Mouse (Mus musculus): ENCODE results near the gene Sox5. TPM values are rescaled to one million over a fixed set of nuclear protein-coding genes. Genes with fewer than 3 reads are reported as not detected.

The Sox5 gene
- polyA plus RNA-seq, 1 experiment from 2014 or later: 198 TPM

DNA sequence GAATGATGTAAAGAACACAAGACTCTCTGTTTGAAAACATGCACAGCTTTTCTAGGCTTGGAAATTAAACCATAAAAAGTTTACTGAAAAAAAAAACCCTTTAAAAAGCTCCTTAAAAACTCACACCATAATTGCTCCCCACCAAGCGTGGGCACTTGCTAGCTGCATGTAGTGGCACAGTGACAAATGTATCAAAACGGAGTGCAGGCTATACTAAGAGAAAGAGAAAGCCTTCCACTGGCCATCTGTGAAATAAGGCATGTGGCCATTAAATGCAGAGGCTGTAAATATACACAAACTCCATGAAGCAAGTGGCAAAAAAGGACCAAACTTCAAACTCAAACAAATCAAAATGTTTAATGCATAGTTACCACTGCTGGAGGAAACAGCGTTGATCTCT, 927.7 kb downstream of the Sox5 start:
- Histone ChIP-seq H3K9me3 (replicated peaks) (no peaks in the 10 kb centered on the region), H3K4me2 (no peak overlapping the region), H3K4me3 (no peak overlapping the region), H3K27me3 (no peaks in the 10 kb centered on the region), H3K4me1 (peaks cover 5% of the 10 kb centered on the region; the same call in 1 of the 2 replicates), H3K27ac (no peak overlapping the region), H3K36me3 (ENCODE audit: poor library complexity, severe bottlenecking) (no peaks in the 10 kb centered on the region; the same call in 1 of the 2 replicates), H3K9ac (no peak overlapping the region)
- ATAC-seq: no peak
- 75% methylated on average over 3 of the region's 3 CpGs for WGBS

DNA sequence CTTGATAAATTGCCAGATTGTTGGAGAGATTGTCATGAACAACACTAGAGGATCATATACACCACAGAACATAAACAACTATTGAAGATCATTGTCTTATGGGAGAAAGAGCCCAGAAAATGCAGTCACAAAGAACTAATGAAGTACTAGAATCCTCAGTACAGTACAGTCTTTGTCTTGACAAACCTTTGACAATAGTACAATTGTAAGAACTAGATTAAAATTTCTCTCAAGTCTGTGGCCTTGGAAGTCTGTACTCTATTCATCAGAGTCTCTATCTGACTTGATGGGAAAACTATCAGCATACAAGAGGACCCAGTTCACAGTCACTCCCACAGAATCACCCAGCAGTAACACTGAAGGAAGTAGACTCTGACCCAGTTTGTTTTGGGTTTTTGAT, 936.0 kb downstream of the Sox5 start:
- ATAC-seq: no peak

DNA sequence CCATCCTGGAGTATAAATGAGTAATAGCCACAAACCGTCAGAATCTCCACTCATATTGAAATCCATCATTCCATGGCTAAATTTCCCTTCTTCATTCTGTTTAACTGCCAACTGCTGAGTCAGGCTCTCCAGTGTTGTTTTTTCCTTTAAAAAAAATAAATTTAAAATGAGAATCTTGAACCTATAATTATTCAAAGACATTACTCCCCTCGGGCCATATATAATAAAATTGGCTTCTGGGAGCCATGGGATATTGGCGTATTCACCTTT, 937.1 kb downstream of the Sox5 start:
- Histone ChIP-seq H3K4me1 (no peaks in the 10 kb centered on the region), H3K36me3 (ENCODE audit: poor library complexity, severe bottlenecking) (peaks cover 41% of the 10 kb centered on the region), H3K9me3 (replicated peaks) (no peaks in the 10 kb centered on the region), H3K27me3 (no peaks in the 10 kb centered on the region), H3K9ac (no peak overlapping the region), H3K4me3 (no peak overlapping the region), H3K4me2 (no peak overlapping the region), H3K27ac (no peak overlapping the region)
- no peak for ATAC-seq
- WGBS: 91% methylated on average over 3 of the region's 3 CpGs

More for the DNA sequence above, 936.0 kb downstream of the Sox5 start:
- Histone ChIP-seq H3K9me3 (replicated peaks) (no peaks in the 10 kb centered on the region), H3K27ac (no peak overlapping the region), H3K36me3 (ENCODE audit: poor library complexity, severe bottlenecking) (peaks cover 32% of the 10 kb centered on the region), H3K4me2 (no peak overlapping the region), H3K27me3 (no peaks in the 10 kb centered on the region), H3K4me3 (no peak overlapping the region), H3K4me1 (no peaks in the 10 kb centered on the region), H3K9ac (no peak overlapping the region)

DNA sequence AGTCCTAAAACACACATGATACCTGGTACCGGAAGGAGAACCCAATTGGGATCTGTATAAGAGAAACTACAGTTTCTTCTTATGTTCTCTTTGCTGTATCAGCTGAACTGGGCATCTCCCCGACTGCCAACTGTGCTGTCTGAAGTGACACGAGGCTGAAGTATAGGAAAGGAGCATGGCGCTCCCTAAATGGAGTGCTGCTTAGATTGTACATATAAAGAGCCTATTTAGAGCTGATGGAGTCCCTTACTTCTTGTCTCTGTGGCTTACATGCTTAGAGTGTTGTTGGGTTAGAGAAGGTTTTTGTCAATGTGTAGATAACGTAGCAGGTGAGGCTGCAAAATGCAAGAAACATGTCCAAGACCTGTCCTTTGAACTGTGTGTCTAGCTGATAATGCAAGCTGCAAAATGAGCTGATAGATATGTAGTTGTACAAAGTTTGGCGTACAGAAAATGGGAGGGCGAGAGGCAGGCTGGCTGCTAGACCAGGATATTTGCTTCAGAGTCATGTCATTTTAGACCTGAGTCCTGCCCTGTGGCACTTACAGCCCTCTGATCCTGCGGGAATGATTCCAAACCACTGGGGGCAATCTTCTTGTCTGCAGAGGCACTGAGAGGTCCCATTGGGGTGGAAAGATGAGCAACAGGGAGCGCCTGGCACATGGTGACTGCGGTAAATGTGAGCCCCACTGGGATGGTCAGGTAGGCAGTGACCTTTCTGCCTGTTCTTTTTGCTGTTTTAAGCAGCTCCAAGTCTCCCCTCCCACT, 937.7 kb downstream of the Sox5 start:
- Histone ChIP-seq H3K27me3 (no peaks in the 10 kb centered on the region), H3K4me1 (no peaks in the 10 kb centered on the region), H3K9ac (no peak overlapping the region), H3K36me3 (ENCODE audit: poor library complexity, severe bottlenecking) (peaks cover 45% of the 10 kb centered on the region), H3K27ac (no peak overlapping the region), H3K4me2 (no peak overlapping the region), H3K9me3 (replicated peaks) (no peaks in the 10 kb centered on the region), H3K4me3 (no peak overlapping the region)
- WGBS: 88% methylated on average over 10 of the region's 10 CpGs
- no peak for ATAC-seq

DNA sequence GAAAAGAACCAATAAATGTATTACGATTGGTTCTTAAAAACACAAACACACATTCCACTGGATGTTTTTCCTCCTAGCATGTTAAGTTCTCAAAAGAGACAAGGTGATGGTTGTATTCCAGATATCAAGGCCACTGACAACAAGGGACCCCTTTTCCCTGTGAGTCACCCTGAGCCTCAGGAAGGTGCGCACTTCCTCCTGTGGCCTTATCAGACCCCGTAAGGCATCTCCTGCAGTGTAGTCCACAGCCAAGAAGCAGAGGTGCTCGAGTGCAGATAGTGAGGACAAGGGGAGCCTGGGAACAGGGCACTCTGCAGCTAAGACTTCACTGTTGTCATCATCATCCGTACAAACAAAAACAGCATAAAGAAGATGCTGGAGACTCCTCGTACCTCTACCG, 939.8 kb downstream of the Sox5 start:
- Histone ChIP-seq H3K27me3 (no peaks in the 10 kb centered on the region), H3K36me3 (ENCODE audit: poor library complexity, severe bottlenecking) (peaks cover 41% of the 10 kb centered on the region), H3K9me3 (replicated peaks) (no peaks in the 10 kb centered on the region), H3K4me2 (no peak overlapping the region), H3K27ac (no peak overlapping the region), H3K4me1 (no peaks in the 10 kb centered on the region), H3K9ac (no peak overlapping the region), H3K4me3 (no peak overlapping the region)
- no peak for ATAC-seq
- WGBS: 90% methylated on average over 7 of the region's 7 CpGs

DNA sequence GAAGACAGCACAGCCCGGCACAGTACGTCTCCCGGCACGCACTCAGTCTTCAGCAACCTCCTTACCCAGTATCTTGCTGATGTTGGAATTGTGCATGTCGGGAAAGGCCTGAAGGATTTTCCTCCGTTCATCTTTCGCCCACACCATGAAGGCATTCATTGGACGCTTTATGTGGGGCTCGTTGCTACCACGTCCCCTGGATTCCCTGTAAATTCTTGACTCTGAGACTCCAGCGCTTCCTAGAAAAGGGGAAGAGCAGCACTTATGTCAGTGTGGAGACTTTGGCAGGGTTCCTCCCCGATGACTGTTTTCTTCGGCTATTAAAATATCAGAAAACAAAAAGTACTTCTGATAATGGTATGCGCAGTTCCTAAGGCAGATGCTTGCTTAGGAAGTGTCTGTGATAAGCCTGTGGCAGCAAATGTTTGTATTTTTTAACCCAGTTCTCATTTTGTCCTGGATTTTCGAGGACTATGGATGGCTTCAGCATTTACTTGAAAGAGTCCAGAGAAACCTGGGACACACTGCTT, 940.6 kb downstream of the Sox5 start:
- no peak for ATAC-seq
- Histone ChIP-seq H3K27me3 (no peaks in the 10 kb centered on the region), H3K4me2 (no peak overlapping the region), H3K36me3 (ENCODE audit: poor library complexity, severe bottlenecking) (peaks cover 41% of the 10 kb centered on the region), H3K4me3 (no peak overlapping the region), H3K9me3 (replicated peaks) (no peaks in the 10 kb centered on the region), H3K27ac (no peak overlapping the region), H3K9ac (no peak overlapping the region), H3K4me1 (no peaks in the 10 kb centered on the region)
- 88% methylated on average over 15 of the region's 15 CpGs for WGBS

DNA sequence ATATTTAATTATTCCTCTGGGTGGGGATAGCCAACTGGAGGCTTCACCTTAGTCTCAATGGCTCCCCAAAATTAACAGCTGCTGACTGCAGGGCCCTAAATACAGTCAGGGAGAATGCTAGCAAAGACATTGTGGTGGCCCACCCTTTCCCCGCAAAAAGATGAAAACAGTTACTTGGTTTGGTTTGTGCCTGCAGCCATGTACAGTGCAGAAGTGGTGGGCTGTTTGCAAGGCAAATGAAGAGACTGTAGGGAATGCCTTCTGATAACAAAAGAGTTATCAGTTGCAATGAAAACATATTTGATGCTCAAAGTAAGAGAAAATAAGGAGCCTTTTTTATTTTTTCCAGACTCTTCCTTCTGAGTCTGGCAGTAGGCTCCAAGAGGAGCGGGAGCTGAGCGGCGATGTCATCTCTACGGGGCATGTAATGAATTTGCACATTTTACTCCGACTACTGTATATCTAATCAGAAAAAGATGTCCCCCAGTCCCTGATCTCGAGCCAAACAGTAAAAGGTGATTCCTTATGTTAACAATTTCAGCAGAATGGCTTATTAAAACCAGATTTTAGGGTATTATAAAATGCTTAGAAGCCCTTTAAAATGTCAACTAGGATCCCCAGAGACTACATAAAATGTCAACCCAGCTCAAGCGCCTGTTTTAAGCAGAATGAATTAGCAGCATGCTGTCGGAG, 943.2 kb downstream of the Sox5 start:
- no peak for ATAC-seq
- H3K36me3 ChIP-seq (ENCODE audit: poor library complexity, severe bottlenecking): peaks cover 48% of the 10 kb centered on the region
- no peaks in the 10 kb centered on the region for H3K27me3 ChIP-seq
- H3K4me1 ChIP-seq: no peaks in the 10 kb centered on the region
- no peak overlapping the region for H3K27ac ChIP-seq
- H3K4me2 ChIP-seq: no peak overlapping the region
- H3K4me3 ChIP-seq: no peak overlapping the region
- H3K9me3 ChIP-seq (replicated peaks): no peaks in the 10 kb centered on the region
- no peak overlapping the region for H3K9ac ChIP-seq
- WGBS: 79% methylated on average over 9 of the region's 9 CpGs

DNA sequence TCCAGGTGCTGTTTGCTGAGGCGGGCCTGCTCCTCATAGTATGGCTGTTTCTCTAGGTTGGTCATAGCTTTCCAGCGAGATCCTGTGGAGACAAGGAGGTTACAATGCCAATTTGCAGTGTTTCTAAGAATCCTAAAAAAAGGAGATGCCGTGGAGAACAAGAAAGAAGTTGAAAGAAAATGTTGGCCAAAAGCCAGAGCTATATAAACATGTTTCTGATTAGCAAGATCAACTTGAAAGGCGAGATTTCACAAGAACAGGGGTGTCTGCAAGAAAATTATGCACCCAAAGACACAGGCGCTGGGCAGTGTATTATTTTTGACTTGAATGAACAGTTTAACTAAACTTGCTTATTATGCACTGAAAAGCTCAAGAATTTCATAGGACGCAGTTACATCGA, 946.4 kb downstream of the Sox5 start:
- Histone ChIP-seq H3K4me3 (no peak overlapping the region), H3K9ac (no peak overlapping the region), H3K4me2 (no peak overlapping the region), H3K27ac (no peak overlapping the region), H3K9me3 (replicated peaks) (no peaks in the 10 kb centered on the region), H3K27me3 (no peaks in the 10 kb centered on the region), H3K4me1 (no peaks in the 10 kb centered on the region), H3K36me3 (ENCODE audit: poor library complexity, severe bottlenecking) (peaks cover 34% of the 10 kb centered on the region)
- no peak for ATAC-seq
- WGBS: 68% methylated on average over 7 of the region's 7 CpGs

DNA sequence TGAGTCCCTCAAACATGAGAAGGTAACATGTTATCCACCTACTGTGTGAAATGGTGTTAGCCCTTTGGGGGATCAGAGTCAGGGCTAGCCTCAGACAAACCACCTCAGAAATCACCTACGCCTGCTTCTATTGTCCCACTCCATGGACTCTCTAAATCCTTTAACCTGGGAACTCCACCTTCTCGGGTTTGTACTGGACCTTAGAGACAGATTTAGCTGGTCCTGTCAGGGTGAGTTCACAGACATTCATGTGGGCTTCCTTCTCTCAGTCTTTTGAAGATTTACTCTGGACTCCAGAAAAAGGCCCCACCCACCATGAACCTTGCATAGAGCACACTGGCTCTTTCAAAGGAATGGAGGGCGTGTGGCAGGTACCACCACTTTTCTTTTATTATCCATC, 947.8 kb downstream of the Sox5 start:
- H3K9ac ChIP-seq: no peak overlapping the region
- H3K9me3 ChIP-seq (replicated peaks): no peaks in the 10 kb centered on the region
- H3K27ac ChIP-seq: no peak overlapping the region
- no peak overlapping the region for H3K4me3 ChIP-seq
- no peaks in the 10 kb centered on the region for H3K4me1 ChIP-seq
- ATAC-seq: no peak
- no peak overlapping the region for H3K4me2 ChIP-seq
- no peaks in the 10 kb centered on the region for H3K27me3 ChIP-seq
- 94% methylated on average over 3 of the region's 3 CpGs for WGBS
- H3K36me3 ChIP-seq (ENCODE audit: poor library complexity, severe bottlenecking): peaks cover 25% of the 10 kb centered on the region

DNA sequence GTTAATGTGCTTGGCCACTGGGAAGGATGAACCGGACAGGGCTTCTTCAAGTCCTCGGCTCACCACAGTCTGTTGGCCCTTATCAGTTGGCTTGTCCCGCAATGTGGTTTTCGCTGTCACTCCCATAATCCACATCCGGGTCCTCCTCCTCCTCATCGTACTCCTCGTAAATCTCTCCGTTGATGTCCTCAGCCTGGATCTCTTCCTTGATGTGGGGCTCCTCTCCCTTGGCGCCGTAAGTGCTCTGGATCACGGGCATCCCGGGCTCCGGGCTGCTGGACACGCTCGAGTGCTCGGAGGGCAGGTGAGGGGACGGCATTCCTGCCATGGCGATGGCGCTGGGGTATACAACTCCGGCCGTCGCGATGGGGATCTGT, 948.6 kb downstream of the Sox5 start:
- no peak for ATAC-seq

DNA sequence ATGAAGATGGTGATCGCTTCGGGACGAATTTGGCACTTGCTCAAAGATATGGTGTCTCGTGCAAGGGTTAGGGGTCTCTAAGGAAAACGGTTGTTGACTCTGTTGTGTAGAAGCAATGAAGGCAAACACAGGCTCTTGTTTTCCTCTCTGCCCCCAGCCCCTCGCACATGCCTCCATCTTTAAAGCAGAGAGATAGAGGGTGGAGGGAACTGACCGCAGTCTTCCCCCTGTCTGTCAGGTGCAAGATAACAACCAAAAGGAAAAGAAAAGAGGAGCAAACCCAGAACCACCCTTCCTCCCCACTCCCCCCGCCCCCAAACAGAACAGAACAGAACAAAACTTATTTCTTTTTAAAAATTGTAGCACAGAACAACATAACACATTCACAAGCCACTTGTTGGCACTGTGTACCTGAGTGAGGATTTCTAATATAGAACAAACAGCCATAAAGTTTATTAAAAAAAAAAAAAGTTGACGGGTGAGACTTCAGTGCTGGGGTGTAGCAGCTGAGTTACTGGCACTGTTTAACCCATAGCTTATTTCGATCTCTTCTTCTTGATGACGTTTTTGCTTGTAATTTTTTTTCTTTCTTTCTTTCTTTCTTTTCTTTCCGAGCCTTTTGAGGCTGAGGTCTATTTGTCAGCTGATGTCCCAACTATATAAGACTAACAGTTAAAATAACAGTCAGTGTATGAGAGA, 949.1 kb downstream of the Sox5 start:
- WGBS: 90% methylated on average over 12 of the region's 12 CpGs
- Histone ChIP-seq H3K4me3 (no peak overlapping the region), H3K36me3 (ENCODE audit: poor library complexity, severe bottlenecking) (peaks cover 25% of the 10 kb centered on the region)

More for the DNA sequence above, 948.6 kb downstream of the Sox5 start:
- H3K4me2 ChIP-seq: no peak overlapping the region
- H3K4me3 ChIP-seq: no peak overlapping the region
- no peaks in the 10 kb centered on the region for H3K27me3 ChIP-seq
- H3K27ac ChIP-seq: no peak overlapping the region
- no peaks in the 10 kb centered on the region for H3K4me1 ChIP-seq
- peaks cover 25% of the 10 kb centered on the region for H3K36me3 ChIP-seq (ENCODE audit: poor library complexity, severe bottlenecking)
- 97% methylated on average over 23 of the region's 23 CpGs for WGBS
- H3K9ac ChIP-seq: no peak overlapping the region
- H3K9me3 ChIP-seq (replicated peaks): no peaks in the 10 kb centered on the region

DNA sequence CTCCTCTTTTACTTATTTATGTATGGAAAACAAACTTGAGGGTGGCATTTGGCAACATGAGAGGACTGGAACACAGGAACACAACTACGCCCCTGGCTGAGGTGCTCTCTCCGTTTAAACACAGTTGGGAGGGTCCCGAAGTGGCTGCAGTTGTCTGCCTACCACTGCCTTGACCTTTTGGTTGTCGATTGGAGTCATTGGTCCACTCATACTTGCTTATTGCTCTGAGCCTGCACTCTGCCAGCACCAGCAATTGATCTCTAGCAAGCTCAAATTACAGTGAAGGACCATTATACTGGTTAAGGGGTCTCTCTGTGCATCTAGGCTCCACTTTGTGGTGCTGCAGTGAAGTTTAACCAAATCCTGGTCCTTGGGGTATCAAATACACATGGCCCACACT, 950.5 kb downstream of the Sox5 start:
- WGBS: 91% methylated on average over 4 of the region's 4 CpGs
- Histone ChIP-seq H3K4me2 (no peak overlapping the region), H3K4me1 (no peaks in the 10 kb centered on the region), H3K9ac (no peak overlapping the region), H3K36me3 (ENCODE audit: poor library complexity, severe bottlenecking) (peaks cover 25% of the 10 kb centered on the region), H3K27ac (no peak overlapping the region), H3K27me3 (no peaks in the 10 kb centered on the region), H3K4me3 (no peak overlapping the region), H3K9me3 (replicated peaks) (no peaks in the 10 kb centered on the region)
- ATAC-seq: no peak

More for the DNA sequence above, 949.1 kb downstream of the Sox5 start:
- ATAC-seq: no peak
- Histone ChIP-seq H3K9ac (no peak overlapping the region), H3K27ac (no peak overlapping the region), H3K27me3 (no peaks in the 10 kb centered on the region), H3K9me3 (replicated peaks) (no peaks in the 10 kb centered on the region), H3K4me2 (no peak overlapping the region), H3K4me1 (no peaks in the 10 kb centered on the region)

All from forebrain, embryonic 13.5 days (tissue).